Mouse (Mus musculus): ENCODE data around the gene Fut11. TPM values are rescaled to one million over a fixed set of nuclear protein-coding genes. Genes with fewer than 3 reads are reported as not detected.

The Fut11 gene
- total and polyA plus RNA-seq, 3 experiments, result 15.5 to 51.2 (median 18.0) TPM

Small RNAs within 50 kb of the gene (microRNA-seq; reads per million reads assigned to microRNA genes)
- 0.41 to 0.88 reads per million in 2 experiments for gene Mir6946

Other genes starting within 250 kb of the Fut11 start
- gene Cfap70, start 242.7 kb upstream of the Fut11 start, total RNA-seq (2021), result 1 to 10 TPM; 1.1 to 2.9 TPM
- 0.06 and 0.12 TPM in 2 replicates for gene Cfap70, start 242.7 kb upstream of the Fut11 start, polyA plus RNA-seq (2012; rRNA removed)
- gene Anxa7, start 214.8 kb upstream of the Fut11 start, total RNA-seq (2021), result 100 to 1,000 TPM; 109 to 121 TPM
- gene Anxa7, start 214.8 kb upstream of the Fut11 start, polyA plus RNA-seq (2012; rRNA removed), result 133 and 139 TPM in 2 replicates
- under 1 TPM; 0.21 to 0.61 TPM for gene Mss51, start 198.1 kb upstream of the Fut11 start, total RNA-seq (2021)
- 0.07 and 0.10 TPM in 2 replicates for gene Mss51, start 198.1 kb upstream of the Fut11 start, polyA plus RNA-seq (2012; rRNA removed)
- 10 to 100 TPM; 55.2 to 71.6 TPM for gene Ppp3cb, start 148.4 kb upstream of the Fut11 start, total RNA-seq (2021)
- 2.1 and 2.8 TPM in 2 replicates for gene Ppp3cb, start 148.4 kb upstream of the Fut11 start, polyA plus RNA-seq (2012; rRNA removed)
- 10 to 100 TPM; 11.3 to 12.1 TPM for gene Usp54, start 53.9 kb upstream of the Fut11 start, total RNA-seq (2021)
- 4.7 and 5.6 TPM in 2 replicates for gene Usp54, start 53.9 kb upstream of the Fut11 start, polyA plus RNA-seq (2012; rRNA removed)
- gene Myoz1, start 38.4 kb upstream of the Fut11 start, total RNA-seq (2021), result not detected
- not detected in 2 replicates for gene Myoz1, start 38.4 kb upstream of the Fut11 start, polyA plus RNA-seq (2012; rRNA removed)
- gene Synpo2l, start 26.6 kb upstream of the Fut11 start, total RNA-seq (2021), result under 1 TPM; 0.17 to 0.35 TPM
- gene Synpo2l, start 26.6 kb upstream of the Fut11 start, polyA plus RNA-seq (2012; rRNA removed), result 0.13 and 0.35 TPM in 2 replicates
- gene Sec24c, start 20.7 kb upstream of the Fut11 start, total RNA-seq (2021), result 100 to 1,000 TPM; 109 to 142 TPM
- 283 and 329 TPM in 2 replicates for gene Sec24c, start 20.7 kb upstream of the Fut11 start, polyA plus RNA-seq (2012; rRNA removed)
- gene Chchd1, start 8.0 kb downstream of the Fut11 start, total RNA-seq (2021), result 10 to 100 TPM; 66.6 to 93.6 TPM
- 5.9 and 8.5 TPM in 2 replicates for gene Chchd1, start 8.0 kb downstream of the Fut11 start, polyA plus RNA-seq (2012; rRNA removed)
- gene Zswim8, start 12.6 kb downstream of the Fut11 start, total RNA-seq (2021), result 100 to 1,000 TPM in 1 of 2 experiments, 10 to 100 TPM in 1; 95.8 to 128 TPM
- gene Zswim8, start 12.6 kb downstream of the Fut11 start, polyA plus RNA-seq (2012; rRNA removed), result 279 and 287 TPM in 2 replicates
- 10 to 100 TPM; 24.6 to 25.0 TPM for gene Ndst2, start 39.6 kb downstream of the Fut11 start, total RNA-seq (2021)
- 34.9 and 35.9 TPM in 2 replicates for gene Ndst2, start 39.6 kb downstream of the Fut11 start, polyA plus RNA-seq (2012; rRNA removed)
- 10 to 100 TPM; 51.4 to 67.7 TPM for gene Camk2g, start 99.1 kb downstream of the Fut11 start, total RNA-seq (2021)
- gene Camk2g, start 99.1 kb downstream of the Fut11 start, polyA plus RNA-seq (2012; rRNA removed), result 41.7 and 42.8 TPM in 2 replicates
- gene Plau, start 141.7 kb downstream of the Fut11 start, total RNA-seq (2021), result 10 to 100 TPM; 31.2 to 64.4 TPM
- 1.8 and 1.9 TPM in 2 replicates for gene Plau, start 141.7 kb downstream of the Fut11 start, polyA plus RNA-seq (2012; rRNA removed)
- gene Vcl, start 234.4 kb downstream of the Fut11 start, total RNA-seq (2021), result 100 to 1,000 TPM in 1 of 2 experiments, 10 to 100 TPM in 1; 69.9 to 122 TPM
- gene Vcl, start 234.4 kb downstream of the Fut11 start, polyA plus RNA-seq (2012; rRNA removed), result 31.1 and 36.4 TPM in 2 replicates